Mouse (Mus musculus) layer of hippocampus, postnatal 25 days (tissue): ENCODE measurements around the gene Hdac1. TPM values are rescaled to one million over a fixed set of nuclear protein-coding genes. Genes with fewer than 3 reads are reported as not detected.
A peak's percentile ranks its signal among the peaks of the same experiment; 100 is the strongest.

Experiments
- DNase-seq, 2 experiments: peaks; one replicate each; pipeline ENCODE4 v3.0.0; 2022; ENCODE audit warnings: mixed read lengths in 2 of 2, low spot score in 1 of 2; ENCODE audit errors: extremely low spot score in 1 of 2
- total RNA-seq, 2 experiments: library from RNA; stranded (reverse); gene quantifications; 2 replicates each; pipeline ENCODE4 v1.2.3; 2021

Gene Hdac1
- total RNA-seq, 2 experiments from 2014 or later, result 37.0 to 48.7 TPM

DNA sequence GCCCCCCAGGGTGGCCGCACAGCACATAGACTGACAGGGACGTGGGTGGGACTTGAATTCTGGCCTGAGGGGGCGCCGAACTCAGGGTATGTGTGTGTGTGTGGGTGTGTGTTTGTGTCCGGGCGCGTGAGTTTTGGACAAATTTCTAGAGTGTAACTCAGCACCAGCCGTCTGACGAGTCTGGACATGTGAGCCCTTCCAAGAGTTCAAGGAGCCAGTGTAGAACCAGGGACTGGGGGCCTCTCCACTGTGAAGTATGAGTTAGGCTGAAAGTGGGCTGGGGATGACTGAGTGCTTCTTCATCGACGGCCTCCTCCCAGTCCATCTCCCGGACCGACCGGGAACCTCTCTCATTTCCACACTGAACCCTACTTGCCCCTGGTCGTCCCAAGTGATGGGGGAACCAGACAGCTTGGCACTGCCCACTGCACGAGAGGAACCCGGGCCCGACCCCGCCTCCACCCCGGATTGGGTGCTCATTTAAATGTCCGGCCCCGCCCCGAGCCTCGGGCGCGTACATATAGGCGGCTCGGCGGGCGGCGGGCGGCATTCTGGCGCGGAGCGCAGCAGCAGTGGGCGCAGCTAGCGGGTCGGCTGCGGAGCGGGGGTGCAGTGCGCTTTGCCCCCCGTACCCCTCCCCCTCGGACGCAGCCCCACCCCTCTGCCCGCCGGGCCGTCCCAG, 29.3 kb downstream of the Hdac1 start, which contains the start of gene Marcksl1:
TSS of gene Marcksl1 (plus strand) at position 496 of the 682 bp plus-strand sequence.
- DNase-seq, result peak; percentile 73 to 74

DNA sequence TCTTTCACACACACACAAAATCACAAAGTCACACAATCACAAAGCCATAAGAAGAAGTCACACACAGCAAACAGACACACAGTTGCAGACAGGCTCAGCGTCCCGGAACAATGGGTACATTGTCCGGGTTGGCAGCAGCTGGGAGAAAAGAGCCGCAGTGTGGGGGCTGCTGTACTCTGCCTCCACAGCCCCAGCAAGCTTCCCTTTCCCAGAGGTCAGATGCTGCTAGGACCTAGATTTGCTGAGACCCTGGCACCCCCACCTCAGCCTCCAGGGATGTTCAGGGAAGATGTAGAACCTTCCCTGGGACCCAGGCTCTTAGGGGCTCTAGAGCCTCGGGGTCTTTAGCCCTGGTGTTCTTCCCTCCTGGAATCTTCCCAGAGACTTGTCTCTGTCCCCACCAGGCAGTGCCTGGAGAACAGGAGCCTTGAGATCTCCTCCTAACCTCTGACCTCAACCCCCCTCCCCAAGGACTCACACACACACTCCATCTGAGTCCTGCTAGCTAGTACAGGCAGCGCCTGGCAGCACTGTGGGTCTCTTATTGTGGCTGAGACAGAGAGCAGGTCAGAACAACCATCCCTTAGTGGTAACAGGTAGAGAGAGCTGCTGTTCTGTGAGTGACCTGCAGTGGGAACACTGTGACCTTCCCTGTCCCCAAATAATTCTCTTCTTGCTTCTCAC, 31.0 kb downstream of the Hdac1 start:
- no peak for DNase-seq

DNA sequence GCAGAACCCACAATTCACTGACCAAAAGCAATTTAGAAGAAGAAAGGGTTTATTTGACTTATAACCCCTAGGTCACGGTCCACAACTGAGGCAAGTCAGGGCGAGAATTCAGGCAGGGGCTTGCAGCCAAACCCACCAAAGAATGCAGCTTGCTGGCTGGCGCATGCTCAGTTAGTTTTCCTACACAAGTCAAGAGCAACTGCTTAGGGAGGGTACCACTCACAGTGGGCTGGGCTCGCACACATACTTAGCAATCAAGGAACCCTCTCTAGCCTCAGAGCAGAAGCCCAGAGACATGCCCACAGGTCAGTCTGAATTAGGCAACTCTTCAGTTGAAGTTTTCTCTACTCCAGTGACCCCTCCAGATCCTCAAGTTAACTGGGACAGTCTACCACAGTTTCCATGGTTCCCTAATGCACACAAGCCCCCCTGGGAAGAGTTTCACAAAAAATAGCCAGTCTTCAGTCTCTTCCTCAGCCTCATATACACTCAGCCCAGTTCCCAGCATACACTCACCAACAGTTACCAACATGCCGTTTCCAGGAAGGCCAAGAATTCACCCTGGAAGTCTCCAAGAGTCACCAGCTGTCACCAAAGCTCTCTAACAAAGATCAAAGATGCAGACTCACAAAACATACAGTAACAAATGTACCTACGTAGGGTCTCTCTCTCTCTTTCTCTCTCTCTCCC, 31.6 kb downstream of the Hdac1 start:
- DNase-seq, result no peak

DNA sequence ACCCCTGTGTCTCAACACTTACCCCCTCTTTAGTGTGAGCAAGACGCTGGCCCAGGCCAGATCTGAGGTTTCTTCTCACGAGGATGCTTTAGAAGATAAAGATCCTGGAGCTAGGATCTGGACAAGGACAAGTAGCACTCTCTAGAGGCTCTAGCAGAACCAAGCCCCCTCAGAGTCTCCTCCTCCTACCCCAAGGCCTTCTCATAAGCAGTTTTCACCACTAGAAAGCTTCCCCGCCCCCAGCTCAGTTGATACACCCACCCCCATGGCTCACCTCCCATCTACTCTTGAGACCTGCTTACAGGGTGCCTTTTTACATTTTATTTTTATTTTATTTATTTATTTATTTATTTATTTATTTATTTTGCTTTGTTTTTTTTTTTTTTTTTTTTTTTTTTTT, 32.9 kb downstream of the Hdac1 start:
- no peak for DNase-seq

DNA sequence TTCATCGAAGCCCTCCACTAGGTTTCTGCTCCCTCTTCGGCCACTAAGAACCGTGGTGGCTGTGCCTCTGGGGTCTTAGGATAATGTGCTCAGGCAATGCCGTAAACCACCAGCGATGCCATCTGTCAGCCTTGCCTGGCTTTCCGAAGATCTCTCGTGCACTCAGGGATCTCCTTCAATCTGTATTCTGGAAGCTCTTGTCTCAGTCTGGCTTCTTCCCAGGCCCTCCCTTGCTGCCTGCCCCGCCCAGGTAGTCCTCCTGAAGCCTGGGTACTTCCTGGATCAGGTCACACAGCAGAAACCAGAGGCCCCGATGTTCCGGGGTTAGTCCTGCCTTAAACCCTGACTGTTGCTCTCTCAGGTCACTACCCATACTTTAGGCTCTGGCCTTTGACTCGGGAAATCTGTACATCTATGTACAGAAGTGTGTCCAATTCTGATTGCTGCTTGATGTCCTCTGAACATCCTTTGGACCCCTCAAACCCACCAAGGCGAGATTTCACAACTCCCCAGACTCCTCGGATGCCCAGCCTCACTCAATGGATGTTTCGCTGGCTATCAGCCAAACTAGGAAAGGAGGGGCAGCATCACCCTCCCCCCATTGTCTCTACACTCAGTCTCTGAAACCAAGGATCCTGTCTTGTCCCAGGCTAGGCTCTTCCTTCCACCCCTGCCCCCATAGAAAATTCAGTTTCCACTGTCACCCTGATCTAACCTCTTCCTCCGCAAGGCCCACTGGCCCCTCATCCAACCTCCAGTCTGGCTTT, 33.5 kb downstream of the Hdac1 start:
- DNase-seq, result no peak

DNA sequence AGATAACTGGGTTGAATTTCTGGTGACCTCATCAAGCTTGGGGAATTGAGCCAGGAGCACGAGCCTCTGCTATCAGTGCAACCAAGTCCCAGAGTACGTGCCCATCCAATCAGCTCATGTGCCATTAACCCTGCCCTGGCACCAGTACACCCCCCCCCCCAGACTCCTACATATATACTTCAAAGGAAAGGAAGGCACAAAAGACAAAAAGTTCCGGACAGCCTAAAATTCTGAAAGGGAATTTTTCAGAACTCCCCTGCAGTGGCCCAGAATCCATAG, 34.3 kb downstream of the Hdac1 start:
- DNase-seq, result no peak

DNA sequence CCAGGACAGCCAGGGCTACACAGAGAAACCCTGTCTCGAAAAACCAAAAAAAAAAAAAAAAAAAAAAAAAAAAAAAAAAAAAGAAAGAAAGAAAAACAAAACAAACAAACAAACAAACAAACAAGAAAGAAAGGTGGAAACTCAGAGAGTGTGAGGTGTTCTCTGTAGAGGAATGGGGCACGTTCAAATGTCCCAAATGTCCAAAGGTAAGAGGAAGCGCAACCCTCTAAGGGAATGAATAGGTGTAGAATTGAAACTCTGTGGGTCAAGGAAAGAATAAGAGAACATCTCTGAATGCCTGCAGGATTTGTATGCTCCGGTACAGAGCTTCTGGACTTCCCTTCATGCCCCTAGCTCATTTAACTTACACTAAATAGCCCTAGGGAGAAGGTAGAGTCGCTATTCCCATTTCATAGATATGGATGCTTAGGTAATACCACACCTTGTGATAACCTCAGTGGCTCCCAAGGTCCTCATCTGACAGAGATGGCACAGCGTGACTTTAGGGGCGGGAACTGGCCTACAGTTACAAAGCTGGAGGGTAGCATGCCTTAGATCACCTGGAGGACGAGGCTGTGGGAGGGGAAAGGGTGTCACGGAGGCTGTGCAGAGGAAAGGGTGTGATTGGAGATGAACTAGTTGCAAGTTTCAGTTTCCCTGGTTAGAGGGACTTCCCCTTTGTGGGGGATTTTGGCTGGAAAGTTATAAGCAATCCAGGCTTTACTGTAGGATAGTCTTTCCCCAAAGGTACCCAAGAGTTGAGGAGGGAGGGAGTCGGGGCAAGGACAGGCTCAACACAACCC, 34.9 kb downstream of the Hdac1 start:
- no peak for DNase-seq

DNA sequence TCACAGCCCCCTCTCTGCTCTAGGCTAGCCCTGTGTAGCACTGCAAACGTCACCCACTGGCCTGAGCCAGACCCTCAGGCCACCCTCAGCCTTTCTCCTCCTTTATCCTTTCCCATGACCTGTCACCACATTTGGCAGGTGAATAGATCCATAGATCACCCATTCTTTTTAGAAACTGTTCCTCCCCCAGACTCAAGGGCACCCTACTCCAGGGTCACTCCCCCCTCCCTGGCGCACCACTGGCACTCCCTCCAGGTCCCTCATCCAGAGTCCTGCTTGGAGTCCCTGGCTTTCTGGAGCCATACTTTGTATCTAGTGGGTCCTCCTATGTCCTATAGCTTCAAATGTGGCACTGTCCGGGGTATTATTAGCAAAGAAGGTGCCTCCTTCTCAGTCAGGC, 37.0 kb downstream of the Hdac1 start:
- no peak for DNase-seq

DNA sequence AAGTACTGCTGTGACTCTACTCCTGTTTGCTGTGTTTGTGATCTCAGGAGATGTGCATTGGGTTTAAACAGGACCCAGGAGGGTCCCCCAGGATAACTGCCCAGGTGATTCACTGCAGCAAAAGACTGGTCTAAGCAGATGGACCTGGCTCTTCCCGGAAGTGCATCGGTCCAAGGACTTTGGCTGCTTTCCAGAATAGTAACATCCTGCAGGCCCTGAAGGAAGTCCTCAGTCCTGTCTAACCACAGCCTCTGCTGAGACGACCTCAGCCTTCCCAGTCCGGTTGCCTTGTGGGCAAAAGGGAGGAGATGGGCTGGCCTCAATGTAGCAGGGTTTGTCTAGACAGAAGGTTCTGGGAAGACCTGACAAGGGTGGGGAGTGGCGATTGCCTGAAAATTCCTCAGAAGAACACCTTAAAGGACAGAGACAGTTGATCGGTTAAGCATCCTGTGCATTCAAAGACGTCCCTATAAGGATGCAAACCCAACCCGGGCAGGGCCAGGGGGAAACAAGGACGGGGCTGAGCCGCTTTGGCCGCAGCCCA, 39.5 kb downstream of the Hdac1 start:
- no peak for DNase-seq

DNA sequence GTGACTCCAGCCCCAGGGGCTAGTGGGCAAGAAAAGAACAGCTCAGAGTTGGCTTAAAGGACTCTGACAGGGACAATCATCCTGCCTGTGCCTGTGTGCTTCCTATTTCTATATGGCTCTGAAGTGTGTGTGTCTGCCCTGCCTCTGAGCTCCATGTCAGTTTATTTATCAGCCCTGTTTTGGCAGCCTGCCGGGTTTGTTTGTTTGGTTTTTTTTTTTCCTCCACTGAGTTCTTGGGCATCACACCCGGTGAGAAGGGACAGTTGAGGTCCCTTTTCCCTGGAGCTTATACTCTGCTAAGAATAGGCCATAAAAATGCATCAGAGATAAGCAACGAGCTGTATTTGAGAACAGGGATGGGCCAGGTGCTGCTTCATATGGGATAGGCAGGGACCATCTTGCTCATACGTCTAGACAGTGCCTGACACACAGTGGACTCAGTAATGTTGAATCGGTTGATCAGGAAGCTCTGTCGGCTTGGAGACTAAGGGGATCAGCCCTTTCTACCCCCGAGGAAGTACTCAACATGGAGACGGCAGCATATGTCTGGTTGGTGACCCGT, 40.1 kb downstream of the Hdac1 start:
- DNase-seq, result no peak

DNA sequence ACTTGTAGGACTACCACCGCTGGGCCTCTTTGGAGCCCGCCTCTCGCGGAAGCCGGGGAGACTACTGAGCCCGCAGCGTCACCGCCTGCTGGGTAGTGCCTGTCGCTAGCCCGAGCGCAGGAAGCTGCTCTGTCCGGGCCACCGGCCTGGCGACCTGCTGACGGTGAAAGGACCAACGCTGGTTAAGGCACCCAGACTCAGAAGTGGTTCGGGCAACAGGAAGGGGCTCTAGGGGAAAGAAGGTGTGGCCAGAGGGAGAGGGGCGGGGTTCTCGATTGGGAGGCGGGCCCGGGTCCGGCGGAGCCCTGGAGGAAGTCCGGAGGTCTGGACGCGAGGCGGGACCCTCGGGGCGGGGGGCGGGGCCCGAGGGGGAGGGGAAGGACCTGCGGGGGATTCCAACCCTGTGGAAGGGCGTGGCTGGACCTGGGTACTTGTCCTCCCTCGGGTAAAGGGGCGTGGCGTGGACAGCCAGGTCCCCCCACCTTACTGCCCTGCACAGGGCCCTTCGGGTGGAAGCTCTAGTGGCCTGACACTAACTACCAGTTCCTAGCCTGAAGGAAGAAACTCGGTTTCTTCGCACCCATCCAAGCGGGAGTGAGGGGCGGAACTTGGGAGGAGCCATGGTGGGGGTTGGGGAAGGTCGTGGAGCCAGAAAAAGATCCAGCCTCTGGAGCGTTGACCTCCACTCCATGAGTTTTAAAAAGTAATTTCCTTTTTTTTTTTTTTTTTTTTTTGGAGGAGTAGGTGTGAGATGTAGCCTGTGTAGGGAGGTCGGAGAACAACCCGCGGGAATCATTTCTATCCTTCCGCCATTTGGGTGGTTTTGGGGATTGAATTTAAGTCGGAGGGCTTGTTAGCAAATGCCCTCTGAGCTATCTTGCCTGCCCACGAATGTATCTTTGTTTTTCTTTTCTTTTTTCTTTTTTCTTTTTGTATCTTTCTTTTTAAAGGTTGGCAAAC, 41.6 kb downstream of the Hdac1 start:
- peak; percentile 54 to 66 for DNase-seq

DNA sequence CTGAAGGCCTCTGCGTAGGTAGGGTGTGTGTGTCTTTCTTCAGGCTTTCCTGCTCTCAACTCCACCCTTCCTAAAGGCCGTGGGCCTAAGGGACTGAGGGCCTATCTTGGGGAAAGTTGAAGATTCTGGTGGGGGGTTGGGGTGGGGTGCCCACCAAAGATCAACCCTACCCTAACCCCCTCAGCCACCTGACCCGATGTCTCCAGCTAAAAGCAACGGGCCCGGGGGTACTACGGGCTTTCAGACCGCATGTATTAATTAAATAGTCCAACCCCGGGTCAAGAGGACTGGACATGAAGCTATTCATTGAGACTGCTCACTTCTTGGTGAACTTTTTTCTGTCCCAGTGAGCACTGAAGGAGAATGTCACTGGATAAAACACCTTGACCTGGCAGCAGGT, 42.5 kb downstream of the Hdac1 start:
- DNase-seq, result no peak

DNA sequence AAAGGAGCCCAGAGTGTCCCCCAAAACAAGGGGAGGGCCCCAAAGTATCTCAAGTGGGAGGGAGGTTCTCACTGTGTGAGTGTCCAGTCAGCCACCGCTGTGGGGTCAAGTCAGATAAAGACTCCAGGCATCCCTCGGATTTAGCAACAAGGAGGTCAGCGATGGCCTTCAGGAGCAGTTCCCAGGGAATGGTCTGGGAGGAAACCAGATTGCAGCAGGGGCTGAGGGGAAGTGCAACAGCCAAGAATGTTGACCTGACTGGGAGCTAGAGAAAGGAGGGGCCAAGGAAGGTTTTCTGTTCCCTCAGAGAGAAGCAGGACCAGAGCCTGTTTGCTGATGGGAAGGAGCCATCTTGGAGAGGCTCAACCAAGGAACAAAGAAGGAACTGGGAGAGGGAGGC, 43.6 kb downstream of the Hdac1 start:
- no peak for DNase-seq

DNA sequence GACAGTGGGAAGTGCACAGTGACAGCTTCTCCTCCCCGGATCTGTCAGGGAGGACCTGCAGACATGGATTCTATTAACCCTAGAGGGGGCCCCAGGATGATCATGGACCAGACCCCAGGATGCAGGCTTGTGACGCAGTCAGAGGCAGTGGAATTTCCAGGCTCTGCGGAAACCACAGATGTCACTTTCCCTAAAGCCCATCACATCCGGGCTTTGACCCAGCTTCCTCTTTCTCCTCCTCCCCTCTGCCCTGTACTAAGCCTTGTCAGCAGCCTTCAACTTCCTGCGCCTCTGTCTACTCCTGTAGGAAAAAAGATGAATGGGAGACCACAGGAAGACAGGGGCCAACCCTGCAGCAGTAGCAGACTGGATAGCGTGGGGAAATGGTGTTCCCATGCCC, 45.9 kb downstream of the Hdac1 start:
- no peak for DNase-seq

DNA sequence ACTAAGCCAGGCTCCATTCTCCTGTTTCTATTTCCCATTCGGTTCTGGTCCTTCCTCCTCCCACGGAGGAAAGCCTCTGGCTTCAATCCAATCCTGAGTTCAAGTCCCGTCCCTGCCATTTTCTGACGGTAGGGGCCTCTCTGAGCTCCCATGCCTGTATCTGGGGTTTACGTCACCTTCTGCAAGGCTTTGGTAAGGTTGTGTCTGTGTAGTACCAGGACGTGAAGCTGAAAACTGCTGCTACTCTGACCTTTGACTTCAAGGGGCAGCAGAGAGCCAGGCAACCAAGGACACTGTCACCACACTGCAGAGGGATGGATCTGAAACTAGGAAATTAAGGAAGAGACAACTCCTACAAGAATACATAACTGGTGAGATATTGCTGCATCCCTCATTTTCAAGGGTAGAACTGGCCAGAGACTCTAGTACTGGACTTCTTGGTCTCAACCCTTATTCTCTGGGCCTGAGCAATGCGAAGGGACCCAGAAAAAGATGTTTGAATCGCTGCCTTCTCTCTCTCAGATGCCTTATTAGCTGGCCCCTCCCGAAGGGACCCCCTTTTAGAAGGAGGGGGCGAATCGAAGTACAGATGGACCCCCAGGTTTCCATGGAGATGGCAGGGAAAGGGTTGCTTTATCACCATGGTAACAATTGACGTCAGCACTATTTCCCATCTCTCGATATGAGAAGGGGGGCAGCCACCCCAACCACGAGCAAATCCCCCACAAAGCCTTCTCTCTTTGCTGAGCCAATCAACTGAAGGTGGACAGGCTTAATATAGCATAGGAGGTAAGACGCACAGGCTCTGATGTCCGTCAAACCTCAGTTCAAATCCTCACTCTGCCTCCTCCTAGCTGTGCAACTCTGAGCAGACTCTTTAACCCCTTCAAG, 46.6 kb downstream of the Hdac1 start:
- DNase-seq, result peak in 1 of 2 experiments; percentile 44

DNA sequence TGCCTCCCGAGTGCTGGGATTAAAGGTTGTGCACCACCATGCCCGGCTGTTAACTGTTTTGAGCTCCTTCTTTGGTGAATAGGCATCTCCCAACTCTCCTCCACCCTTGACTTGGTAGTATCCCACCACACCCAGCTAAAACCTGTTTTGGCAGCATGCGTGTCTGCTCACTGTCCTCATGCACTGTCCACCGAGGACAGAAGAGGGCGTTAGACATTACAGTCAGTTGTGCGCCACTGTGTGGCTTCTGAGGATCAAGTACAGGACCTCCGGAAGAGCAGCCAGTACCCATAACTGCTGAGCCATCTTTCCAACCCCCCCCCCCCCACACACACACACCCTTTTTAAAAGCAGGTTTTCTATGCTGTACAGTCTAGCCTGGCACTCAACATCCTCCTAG, 47.8 kb downstream of the Hdac1 start:
- no peak for DNase-seq
